Mouse (Mus musculus): ENCODE measurements around the gene Vmn1r203. TPM values are rescaled to one million over a fixed set of nuclear protein-coding genes. Genes with fewer than 3 reads are reported as not detected.

Gene Vmn1r203
- polyA plus RNA-seq (2015; fragmentation: Nextera tagmentation; extraction: Ambion mirVana): not detected in 2 replicates

DNA sequence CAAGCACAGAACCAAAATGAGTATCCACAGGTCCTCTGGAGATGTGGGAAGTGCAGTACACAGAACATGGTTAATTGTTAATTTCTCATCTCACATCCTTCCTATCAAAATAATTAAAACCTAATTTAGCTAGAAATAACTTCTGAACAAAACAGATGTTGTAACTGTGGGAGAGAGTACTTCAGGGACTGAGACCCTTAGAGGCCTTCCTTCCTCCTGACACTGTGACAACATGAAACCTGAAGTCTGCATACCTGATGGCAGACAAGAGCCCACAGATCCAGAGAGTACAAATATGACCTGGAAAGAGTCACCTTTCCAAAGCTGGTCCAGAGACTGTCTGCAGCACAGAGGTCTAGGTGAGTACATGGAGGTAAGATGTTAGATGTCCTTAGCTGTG is at the start of gene Vmn1r203:
Gene Vmn1r203 (plus strand): TSS at position 301 of the 400 bp plus-strand sequence.

GRCm38 (mm10) chr13:22471623-22472022 is 46.3 kb upstream of the Vmn1r203 start, which contains the start of gene Vmn1r201:
Gene Vmn1r201, plus strand, starts transcription at chr13:22471923.

DNA sequence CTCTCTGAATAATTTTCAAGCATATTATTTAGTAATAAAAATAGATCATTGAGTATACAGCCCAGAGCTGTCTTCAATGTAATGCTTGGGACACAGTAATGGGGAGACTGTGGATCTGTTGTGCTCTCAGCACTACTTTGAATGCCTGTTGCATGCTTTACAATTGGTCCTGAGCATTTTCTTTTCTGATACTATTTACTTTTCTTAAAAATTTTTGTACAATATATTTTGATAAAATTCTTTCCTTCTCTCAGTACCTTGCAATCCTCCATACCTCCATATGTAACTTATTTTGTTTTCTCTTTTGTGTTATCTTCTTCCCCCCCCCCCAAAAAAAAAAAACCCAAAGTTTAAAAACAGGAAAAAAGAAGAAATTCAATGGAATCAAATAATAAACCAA is 12.6 kb upstream of the Vmn1r203 start, which contains the start of gene Vmn1r202:
Gene Vmn1r202 (minus strand): TSS at position 101 of the 400 bp plus-strand sequence.

GRCm38 (mm10) chr13:22552898-22553297 is 35.0 kb downstream of the Vmn1r203 start, which contains the start of gene Vmn1r204:
Gene Vmn1r204, plus strand, starts transcription at chr13:22553198.

Other genes starting within 250 kb of the Vmn1r203 start
- gene Vmn1r195, start 247.6 kb upstream of the Vmn1r203 start, polyA plus RNA-seq (2015; fragmentation: Nextera tagmentation; extraction: Ambion mirVana): not detected in 2 replicates
- not detected in 2 replicates for gene Vmn1r196, start 228.2 kb upstream of the Vmn1r203 start, polyA plus RNA-seq (2015; fragmentation: Nextera tagmentation; extraction: Ambion mirVana)
- gene Vmn1r197, start 193.5 kb upstream of the Vmn1r203 start, polyA plus RNA-seq (2015; fragmentation: Nextera tagmentation; extraction: Ambion mirVana): not detected in 2 replicates
- gene Vmn1r198, start 167.8 kb upstream of the Vmn1r203 start, polyA plus RNA-seq (2015; fragmentation: Nextera tagmentation; extraction: Ambion mirVana): not detected in 2 replicates
- not detected in 2 replicates for gene Vmn1r199, start 138.3 kb upstream of the Vmn1r203 start, polyA plus RNA-seq (2015; fragmentation: Nextera tagmentation; extraction: Ambion mirVana)
- gene Vmn1r200, start 127.7 kb upstream of the Vmn1r203 start, polyA plus RNA-seq (2015; fragmentation: Nextera tagmentation; extraction: Ambion mirVana): not detected in 2 replicates
- not detected in 2 replicates for gene Vmn1r201, start 46.2 kb upstream of the Vmn1r203 start, polyA plus RNA-seq (2015; fragmentation: Nextera tagmentation; extraction: Ambion mirVana)
- not detected in 2 replicates for gene Vmn1r202, start 12.7 kb upstream of the Vmn1r203 start, polyA plus RNA-seq (2015; fragmentation: Nextera tagmentation; extraction: Ambion mirVana)
- not detected in 2 replicates for gene Vmn1r204, start 35.1 kb downstream of the Vmn1r203 start, polyA plus RNA-seq (2015; fragmentation: Nextera tagmentation; extraction: Ambion mirVana)
- not detected in 2 replicates for gene Vmn1r205, start 74.9 kb downstream of the Vmn1r203 start, polyA plus RNA-seq (2015; fragmentation: Nextera tagmentation; extraction: Ambion mirVana)
- gene Vmn1r206, start 106.1 kb downstream of the Vmn1r203 start, polyA plus RNA-seq (2015; fragmentation: Nextera tagmentation; extraction: Ambion mirVana): not detected in 2 replicates
- not detected in 2 replicates for gene Vmn1r207-ps, start 211.5 kb downstream of the Vmn1r203 start, polyA plus RNA-seq (2015; fragmentation: Nextera tagmentation; extraction: Ambion mirVana)

Measured in skeletal muscle tissue, postnatal 0 days (tissue).